Mouse (Mus musculus) limb, embryonic 13.5 days (tissue): ENCODE results near the gene Fzd4. TPM values are rescaled to one million over a fixed set of nuclear protein-coding genes. Genes with fewer than 3 reads are reported as not detected.

Experiments used
- ATAC-seq: fragments of 200-750 bp; cut with Nextera tagmentation; 2 replicates; pipeline ENCODE4 v1.8.0; 2017; ENCODE audit warnings: low read depth, moderate number of reproducible peaks, moderate TSS enrichment; ENCODE audit not compliant: low FRiP score
- H3K27ac ChIP-seq: fragments of 300-500 bp; sonication (generic); 2 replicates; pipeline ENCODE4 v1.5.1; 2015; ENCODE audit warnings: inconsistent platforms, mild to moderate bottlenecking, moderate library complexity
- H3K27me3 ChIP-seq: fragments of 300-500 bp; sonication (generic); 2 replicates; pipeline ENCODE4 v1.6.1; 2015; ENCODE audit warnings: mild to moderate bottlenecking, inconsistent platforms
- H3K36me3 ChIP-seq: fragments of 300-500 bp; sonication (generic); 2 replicates; pipeline ENCODE4 v1.6.1; 2015; ENCODE audit warnings: inconsistent platforms, mild to moderate bottlenecking, moderate library complexity
- H3K4me1 ChIP-seq: fragments of 300-500 bp; sonication (generic); 2 replicates; pipeline ENCODE4 v1.6.1; 2015; ENCODE audit warnings: inconsistent platforms
- H3K4me2 ChIP-seq: fragments of 300-500 bp; sonication (generic); replicated peaks from 2 replicates; pipeline ENCODE4 v1.6.1; 2015; ENCODE audit warnings: inconsistent platforms, mild to moderate bottlenecking, moderate library complexity
- H3K4me3 ChIP-seq: fragments of 300-500 bp; sonication (generic); 2 replicates; pipeline ENCODE4 v1.5.1; 2015; ENCODE audit warnings: moderate library complexity, mild to moderate bottlenecking, inconsistent platforms
- H3K9ac ChIP-seq: fragments of 300-500 bp; sonication (generic); 2 replicates; pipeline ENCODE4 v1.6.1; 2015; ENCODE audit warnings: mild to moderate bottlenecking, inconsistent platforms
- H3K9me3 ChIP-seq: fragments of 300-500 bp; sonication (generic); 2 replicates; pipeline ENCODE4 v1.6.1; 2016; ENCODE audit warnings: inconsistent platforms
- WGBS: fragments of 180-500 bp; shearing (Covaris S2); methylation state at CpG from one replicate; pipeline ENCODE4 v1.1.7; 2015; 5-methylcytosine and 5-hydroxymethylcytosine counted together
- polyA plus RNA-seq: library from polyadenylated mRNA; unstranded; fragments of >200 nt; fragmentation: Nextera tagmentation; extraction: Ambion mirVana; gene quantifications from 2 replicates; pipeline ENCODE4 v1.2.1, GENCODE M21; 2015

Fzd4 gene
- polyA plus RNA-seq, 1 experiment from 2014 or later: 16.5 TPM

- Histone ChIP-seq H3K4me2 (no peak overlapping the region), H3K27ac (no peak overlapping the region), H3K4me3 (no peak overlapping the region), H3K4me1 (peaks cover 38% of the 10 kb centered on the region), H3K27me3 (no peaks in the 10 kb centered on the region), H3K9me3 (no peaks in the 10 kb centered on the region), H3K9ac (no peak overlapping the region), H3K36me3 (no peaks in the 10 kb centered on the region)
- no peak for ATAC-seq
- WGBS: 73% methylated on average over 3 of the region's 3 CpGs
Observed at GRCm38 (mm10) chr7:89388981-89389380, 15.2 kb upstream of the Fzd4 start.

GRCm38 (mm10) chr7:89390660-89391059 is 13.5 kb upstream of the Fzd4 start:
- Histone ChIP-seq H3K27ac (no peak overlapping the region), H3K4me1 (peaks cover 36% of the 10 kb centered on the region), H3K9me3 (no peaks in the 10 kb centered on the region; the same call in 1 of the 2 replicates), H3K9ac (no peak overlapping the region), H3K4me2 (no peak overlapping the region), H3K4me3 (no peak overlapping the region), H3K36me3 (no peaks in the 10 kb centered on the region), H3K27me3 (no peaks in the 10 kb centered on the region)
- 76% methylated on average over 2 of the region's 2 CpGs for WGBS
- ATAC-seq: no peak

- no peak for ATAC-seq
- Histone ChIP-seq H3K9me3 (no peaks in the 10 kb centered on the region; the same call in 1 of the 2 replicates), H3K4me1 (peaks cover 31% of the 10 kb centered on the region), H3K4me3 (no peak overlapping the region), H3K4me2 (no peak overlapping the region), H3K36me3 (no peaks in the 10 kb centered on the region), H3K27ac (no peak overlapping the region), H3K27me3 (no peaks in the 10 kb centered on the region), H3K9ac (no peak overlapping the region)
- 89% methylated on average over 3 of the region's 3 CpGs for WGBS
Observed at GRCm38 (mm10) chr7:89391281-89391680, 12.9 kb upstream of the Fzd4 start.

GRCm38 (mm10) chr7:89391831-89392230 is 12.3 kb upstream of the Fzd4 start:
- 77% methylated on average over 4 of the region's 4 CpGs for WGBS
- Histone ChIP-seq H3K4me3 (no peak overlapping the region), H3K4me1 (peaks cover 25% of the 10 kb centered on the region), H3K27ac (no peak overlapping the region), H3K9ac (no peak overlapping the region), H3K27me3 (no peaks in the 10 kb centered on the region), H3K9me3 (no peaks in the 10 kb centered on the region; the same call in 1 of the 2 replicates), H3K36me3 (no peaks in the 10 kb centered on the region), H3K4me2 (no peak overlapping the region)
- no peak for ATAC-seq

- Histone ChIP-seq H3K4me2 (no peak overlapping the region), H3K4me1 (peaks cover 21% of the 10 kb centered on the region), H3K9me3 (no peaks in the 10 kb centered on the region; the same call in 1 of the 2 replicates), H3K36me3 (no peaks in the 10 kb centered on the region), H3K4me3 (no peak overlapping the region), H3K27ac (no peak overlapping the region), H3K9ac (no peak overlapping the region), H3K27me3 (no peaks in the 10 kb centered on the region)
- 53% methylated on average over 4 of the region's 4 CpGs for WGBS
- no peak for ATAC-seq
Observed at GRCm38 (mm10) chr7:89392388-89392787, 11.8 kb upstream of the Fzd4 start.

- H3K27me3 ChIP-seq: no peaks in the 10 kb centered on the region
- 98% methylated on average over 1 of the region's 1 CpGs for WGBS
- H3K4me1 ChIP-seq: peaks cover 16% of the 10 kb centered on the region; the same call in 1 of the 2 replicates
- no peak overlapping the region for H3K9ac ChIP-seq
- no peak overlapping the region for H3K4me3 ChIP-seq
- no peaks in the 10 kb centered on the region for H3K36me3 ChIP-seq
- ATAC-seq: no peak
- no peaks in the 10 kb centered on the region; the same call in 1 of the 2 replicates for H3K9me3 ChIP-seq
- H3K4me2 ChIP-seq: no peak overlapping the region
- no peak overlapping the region for H3K27ac ChIP-seq
Observed at GRCm38 (mm10) chr7:89392825-89393224, 11.3 kb upstream of the Fzd4 start.

GRCm38 (mm10) chr7:89395399-89395798 is 8.8 kb upstream of the Fzd4 start:
- Histone ChIP-seq H3K4me3 (no peak overlapping the region), H3K4me1 (0 out of 2 replicates have a peak, but pooled peaks cover 7% of the 10 kb centered on the region), H3K36me3 (no peaks in the 10 kb centered on the region), H3K4me2 (no peak overlapping the region), H3K27me3 (no peaks in the 10 kb centered on the region), H3K9ac (no peak overlapping the region), H3K27ac (no peak overlapping the region), H3K9me3 (no peaks in the 10 kb centered on the region; the same call in 1 of the 2 replicates)
- ATAC-seq: no peak
- WGBS: 91% methylated on average over 1 of the region's 1 CpGs

- Histone ChIP-seq H3K4me3 (no peak overlapping the region), H3K4me2 (no peak overlapping the region), H3K4me1 (peaks cover 11% of the 10 kb centered on the region; the same call in 1 of the 2 replicates), H3K9me3 (no peaks in the 10 kb centered on the region; the same call in 1 of the 2 replicates), H3K27me3 (no peaks in the 10 kb centered on the region), H3K36me3 (no peaks in the 10 kb centered on the region), H3K27ac (no peak overlapping the region), H3K9ac (no peak overlapping the region)
- 75% methylated on average over 8 of the region's 8 CpGs for WGBS
- ATAC-seq: no peak
Observed at GRCm38 (mm10) chr7:89396386-89396785, 7.8 kb upstream of the Fzd4 start.

GRCm38 (mm10) chr7:89397837-89398534 is 6.2 kb upstream of the Fzd4 start:
- Histone ChIP-seq H3K9me3 (no peaks in the 10 kb centered on the region; the same call in 1 of the 2 replicates), H3K4me1 (peaks cover 19% of the 10 kb centered on the region), H3K27ac (no peak overlapping the region), H3K36me3 (no peaks in the 10 kb centered on the region), H3K4me2 (no peak overlapping the region), H3K27me3 (0 out of 2 replicates have a peak, but pooled peaks cover 3% of the 10 kb centered on the region), H3K9ac (no peak overlapping the region), H3K4me3 (no peak overlapping the region)
- no peak for ATAC-seq
- 59% methylated on average over 3 of the region's 3 CpGs for WGBS

- no peak overlapping the region for H3K27ac ChIP-seq
- H3K9me3 ChIP-seq: no peaks in the 10 kb centered on the region
- 75% methylated on average over 2 of the region's 2 CpGs for WGBS
- H3K4me2 ChIP-seq: no peak overlapping the region
- ATAC-seq: no peak
- H3K4me3 ChIP-seq: no peak overlapping the region
- no peak overlapping the region for H3K9ac ChIP-seq
- H3K36me3 ChIP-seq: no peaks in the 10 kb centered on the region
- peaks cover 22% of the 10 kb centered on the region for H3K4me1 ChIP-seq
- H3K27me3 ChIP-seq: 0 out of 2 replicates have a peak, but pooled peaks cover 3% of the 10 kb centered on the region
Observed at GRCm38 (mm10) chr7:89400721-89401120, 3.4 kb upstream of the Fzd4 start.

GRCm38 (mm10) chr7:89401136-89401858 is 2.9 kb upstream of the Fzd4 start:
- no peak overlapping the region for H3K9ac ChIP-seq
- 0 out of 2 replicates have a peak, but pooled peaks cover 3% of the 10 kb centered on the region for H3K27me3 ChIP-seq
- no peak for ATAC-seq
- no peak overlapping the region for H3K27ac ChIP-seq
- H3K9me3 ChIP-seq: no peaks in the 10 kb centered on the region
- peaks cover 26% of the 10 kb centered on the region for H3K4me1 ChIP-seq
- 62% methylated on average over 11 of the region's 11 CpGs for WGBS
- H3K4me3 ChIP-seq: no peak overlapping the region
- H3K4me2 ChIP-seq: no peak overlapping the region
- H3K36me3 ChIP-seq: no peaks in the 10 kb centered on the region

GRCm38 (mm10) chr7:89401936-89402335 is 2.2 kb upstream of the Fzd4 start:
- no peak overlapping the region for H3K9ac ChIP-seq
- 0 out of 2 replicates have a peak, but pooled peaks cover 3% of the 10 kb centered on the region for H3K27me3 ChIP-seq
- no peaks in the 10 kb centered on the region for H3K9me3 ChIP-seq
- no peak overlapping the region for H3K27ac ChIP-seq
- peaks cover under 1% of the 10 kb centered on the region; the same call in 1 of the 2 replicates for H3K36me3 ChIP-seq
- H3K4me2 ChIP-seq: peak overlapping the region; percentile 91; the same call in 1 of the 2 replicates
- peaks cover 30% of the 10 kb centered on the region for H3K4me1 ChIP-seq
- 71% methylated on average over 3 of the region's 3 CpGs for WGBS
- no peak for ATAC-seq
- no peak overlapping the region for H3K4me3 ChIP-seq
